Mouse (Mus musculus) CD4-positive helper T cell, adult 2 months (primary cell): ENCODE data around the gene Celf2.

Experiments
- DNase-seq: peaks from one replicate; pipeline ENCODE4 v3.0.0-alpha.2; 2012; ENCODE audit warnings: low read depth, missing footprints, low spot score

Gene Celf2

DNA sequence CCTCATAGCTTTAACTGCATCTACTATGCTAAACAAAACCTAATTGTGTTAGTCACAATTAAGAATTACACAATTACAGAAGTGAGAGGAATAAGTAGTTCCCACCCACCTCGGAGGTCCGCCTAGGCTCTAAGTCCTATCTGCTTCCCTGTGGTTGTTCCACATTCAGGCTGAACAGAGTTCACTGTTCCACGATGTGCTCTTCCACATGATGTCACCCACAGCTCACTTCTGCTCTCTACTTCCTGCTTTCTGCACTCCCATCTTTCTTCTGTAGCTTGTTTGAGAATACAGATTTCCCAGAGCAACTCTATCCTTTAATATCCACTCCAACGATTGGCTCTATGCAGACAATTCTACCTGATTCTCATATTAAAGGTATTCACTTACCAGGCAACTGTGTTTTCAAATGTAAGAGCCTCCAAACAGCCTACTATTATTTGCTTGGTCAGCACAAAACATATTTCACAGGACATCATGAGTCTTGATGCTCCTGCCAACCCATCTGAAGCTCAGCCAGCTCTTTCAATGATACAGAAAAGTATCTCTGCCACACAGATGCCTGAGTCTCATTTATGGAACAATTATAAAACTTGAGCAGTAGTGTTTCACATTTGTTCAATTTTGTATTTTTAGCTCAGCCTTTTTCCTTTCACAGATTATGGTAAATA lies 769.2 kb downstream of the Celf2 start:
- DNase-seq: no peak

DNA sequence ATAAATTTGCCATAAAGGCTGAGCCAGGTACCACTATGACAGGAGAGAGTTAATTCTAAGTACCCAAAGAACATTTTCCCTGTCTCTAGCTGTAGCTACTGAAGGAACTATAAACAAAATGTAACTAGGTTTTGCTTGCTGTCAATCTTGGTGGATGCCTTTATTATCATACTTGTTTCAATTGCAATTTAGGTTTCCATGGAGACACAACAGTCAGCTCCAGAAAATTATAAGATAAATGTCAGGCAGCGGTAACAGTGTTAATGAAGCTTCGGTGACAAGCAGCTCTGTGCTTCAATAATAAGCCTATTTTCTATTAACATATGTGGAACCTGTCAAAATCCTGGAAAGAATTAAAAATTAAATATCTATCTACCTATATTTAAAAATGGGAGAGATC lies 777.3 kb downstream of the Celf2 start:
- no peak for DNase-seq

DNA sequence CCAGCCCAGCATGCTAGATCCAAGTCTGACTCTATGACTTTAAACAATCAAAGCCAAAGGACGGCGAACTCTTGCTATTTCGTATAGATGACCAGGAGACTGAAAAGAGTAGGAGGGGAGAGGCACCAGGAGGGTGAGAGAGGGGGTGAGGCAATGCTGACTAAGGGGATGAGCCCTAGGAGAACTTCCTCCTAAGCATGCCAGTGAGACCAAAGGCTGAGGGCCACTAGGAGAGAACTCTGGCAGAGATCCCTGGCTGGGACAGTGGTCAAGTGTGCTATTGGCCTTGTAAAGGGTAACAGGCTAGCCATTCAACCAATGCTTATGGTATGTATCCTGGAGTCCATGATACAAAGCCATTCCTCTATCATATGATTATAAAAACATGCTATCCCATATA lies 778.5 kb downstream of the Celf2 start:
- DNase-seq: no peak

DNA sequence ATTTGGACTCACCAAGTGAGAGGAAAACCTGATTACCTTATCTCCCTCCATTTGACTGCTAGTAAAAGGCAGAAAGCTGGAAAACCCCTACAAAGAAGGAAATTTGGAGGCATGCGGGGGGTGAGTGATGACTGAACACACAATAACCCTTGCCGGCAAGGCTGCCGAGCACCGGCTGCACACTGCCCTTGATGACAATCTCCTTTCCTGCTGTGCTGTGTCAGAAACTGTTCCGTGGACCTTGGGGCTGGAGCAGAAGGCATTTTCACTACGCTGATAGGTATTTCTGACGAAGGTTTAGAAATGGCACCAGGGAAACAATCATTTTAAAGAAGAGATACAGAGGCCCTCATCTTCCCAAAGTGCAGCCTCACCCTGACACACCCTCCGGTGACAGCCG lies 779.4 kb downstream of the Celf2 start:
- DNase-seq: no peak

DNA sequence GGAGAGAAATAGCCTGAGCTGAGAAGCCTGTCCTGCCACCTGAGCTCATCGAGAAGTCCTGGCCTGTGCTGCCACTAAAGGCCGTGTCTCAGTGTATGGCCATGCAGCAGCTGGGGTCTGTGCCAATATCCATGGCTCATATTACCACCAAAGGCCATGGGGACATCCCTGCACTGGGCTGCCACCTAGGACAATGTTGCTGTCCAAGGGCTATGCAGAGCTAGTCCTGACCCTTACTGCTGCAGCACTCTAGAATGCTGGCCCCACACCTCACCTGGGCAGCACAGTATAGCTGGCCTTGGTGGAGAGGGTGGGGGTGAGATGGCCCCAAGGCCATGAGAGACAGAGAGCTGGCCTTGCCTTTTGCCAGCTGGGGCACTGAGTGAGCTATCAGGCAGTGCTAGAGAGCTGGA lies 780.5 kb downstream of the Celf2 start:
- DNase-seq: no peak

DNA sequence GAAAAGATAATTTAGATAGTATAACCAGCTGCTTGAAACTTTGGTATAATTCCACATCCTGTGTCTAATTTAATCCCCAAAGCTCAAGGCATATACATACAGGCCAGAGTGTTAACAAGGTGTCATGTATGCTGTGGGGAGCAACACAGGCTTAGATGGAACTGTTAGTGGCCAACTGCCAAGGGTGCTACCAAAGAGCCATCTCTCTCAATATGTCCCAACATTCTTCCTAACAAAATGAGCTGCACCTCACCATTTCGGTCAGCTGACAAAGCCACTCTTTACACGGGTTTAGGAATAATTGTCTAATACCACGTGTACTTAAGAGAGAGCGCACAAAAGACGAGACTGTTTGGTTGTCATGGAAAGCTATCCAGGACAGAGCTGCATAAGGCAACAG lies 782.0 kb downstream of the Celf2 start:
- no peak for DNase-seq

DNA sequence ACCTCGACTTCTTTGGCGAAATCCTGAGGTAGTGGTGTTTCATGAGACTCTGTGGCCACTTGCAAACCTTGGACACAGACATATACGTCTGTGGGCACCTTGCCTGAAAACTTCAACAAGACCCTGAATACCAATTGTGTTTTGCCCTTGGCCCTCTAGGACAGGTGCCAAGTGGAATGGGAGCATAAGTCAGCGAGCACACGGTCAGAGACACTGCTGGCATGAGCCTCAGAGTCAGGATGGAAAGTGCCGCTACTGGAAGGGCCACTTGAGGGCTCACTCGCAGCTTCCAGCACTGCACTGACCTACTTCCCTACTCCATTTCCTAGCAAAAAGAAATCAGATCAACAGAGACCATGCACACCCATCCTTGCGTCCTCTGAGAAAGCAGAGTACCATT lies 783.3 kb downstream of the Celf2 start:
- no peak for DNase-seq

DNA sequence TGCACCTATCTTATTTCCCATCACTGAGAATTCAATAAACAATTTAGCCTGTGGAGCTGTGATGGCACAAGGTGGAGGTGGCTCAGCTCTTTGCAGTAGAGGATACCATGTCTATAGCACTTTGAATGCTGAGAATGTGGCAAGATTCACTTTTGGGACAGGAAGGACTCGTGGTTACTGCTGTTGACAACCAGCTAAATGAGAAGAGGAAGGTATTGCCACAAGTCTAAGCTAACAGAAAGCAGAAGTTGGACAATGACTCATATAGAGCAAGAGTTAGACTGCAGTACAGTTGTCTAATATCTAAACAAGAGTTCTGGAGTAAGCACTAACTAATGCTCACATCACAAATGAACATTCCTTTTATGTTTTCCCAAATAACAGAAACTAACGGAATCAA lies 785.8 kb downstream of the Celf2 start:
- DNase-seq: peak; percentile 69

DNA sequence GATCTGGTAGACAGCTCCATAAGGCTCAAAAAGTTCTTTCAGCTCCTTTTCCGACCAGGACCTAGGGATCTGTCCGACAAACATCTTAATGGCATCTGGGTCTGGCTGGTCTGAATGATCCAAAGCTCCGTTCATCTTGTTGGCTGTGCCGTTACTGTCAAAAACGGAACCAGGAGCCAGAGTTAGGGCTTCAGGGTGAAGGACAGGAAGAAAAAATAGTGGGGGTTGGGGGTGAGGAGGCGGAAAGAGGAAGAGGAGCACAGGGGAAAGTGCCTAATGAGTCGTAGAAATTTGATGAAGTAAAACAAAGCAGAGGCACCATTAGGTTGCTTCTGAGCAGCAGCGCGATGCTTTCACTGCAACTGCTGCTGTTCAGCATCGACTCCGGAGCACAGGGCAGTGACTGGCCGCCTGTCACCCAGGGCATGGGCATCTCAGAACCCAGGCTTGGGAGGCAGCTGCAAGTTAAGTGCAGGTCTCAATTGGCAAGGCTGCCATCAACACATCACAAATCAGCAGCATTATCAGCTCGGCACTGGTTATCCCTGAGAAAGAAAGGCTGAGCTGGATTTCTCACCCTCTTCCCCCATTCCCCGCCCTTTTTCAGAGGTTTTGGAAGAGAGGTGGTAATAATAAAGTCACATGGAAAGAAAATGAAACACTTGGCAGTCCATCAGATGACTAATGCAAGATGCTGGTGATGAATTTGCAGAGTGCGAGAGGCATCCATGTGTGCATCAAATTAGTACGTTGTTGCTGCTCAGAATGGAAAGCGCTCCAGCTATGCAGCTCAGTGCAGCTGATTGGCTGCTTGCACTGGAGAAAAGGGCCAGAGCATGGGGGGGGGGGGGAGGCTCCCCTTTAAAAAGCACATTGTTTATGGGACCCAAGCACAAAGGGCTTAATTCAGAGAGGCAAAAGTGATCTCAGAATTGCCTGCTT lies 787.6 kb downstream of the Celf2 start:
- DNase-seq: no peak

DNA sequence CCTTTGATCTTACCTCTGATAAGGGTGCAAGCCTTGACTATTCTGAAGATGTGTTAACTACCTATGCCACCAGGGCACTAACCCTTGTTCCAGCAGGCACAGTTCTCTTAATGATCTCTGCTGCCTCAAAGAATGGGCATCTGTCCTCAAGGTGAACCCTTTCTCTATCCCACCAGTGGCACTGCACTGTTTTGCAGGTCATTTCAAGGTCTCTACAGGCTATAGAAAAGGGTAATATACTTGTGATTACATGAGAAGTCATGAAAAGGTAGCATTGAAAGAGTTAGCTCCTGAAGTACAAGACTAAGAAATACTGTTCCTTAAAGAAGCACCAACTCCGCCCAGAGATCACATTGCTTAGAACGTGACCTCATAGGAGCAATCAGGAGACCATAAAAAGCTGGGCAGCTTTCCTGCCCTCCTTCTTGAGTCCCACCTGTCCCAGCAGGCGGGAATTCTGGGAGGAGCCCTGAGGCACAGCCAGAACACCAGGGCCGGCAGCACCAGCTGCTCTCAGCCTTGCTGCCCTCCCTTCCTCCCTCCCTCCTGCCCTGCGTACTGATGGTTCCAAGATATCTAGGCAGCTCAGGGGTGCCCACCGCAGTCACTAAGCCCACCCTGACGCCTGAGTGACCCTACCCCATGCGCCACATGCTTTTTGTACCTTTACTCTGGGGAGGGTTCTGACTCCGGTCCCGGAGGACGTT lies 788.5 kb downstream of the Celf2 start:
- DNase-seq: peak; percentile 84

DNA sequence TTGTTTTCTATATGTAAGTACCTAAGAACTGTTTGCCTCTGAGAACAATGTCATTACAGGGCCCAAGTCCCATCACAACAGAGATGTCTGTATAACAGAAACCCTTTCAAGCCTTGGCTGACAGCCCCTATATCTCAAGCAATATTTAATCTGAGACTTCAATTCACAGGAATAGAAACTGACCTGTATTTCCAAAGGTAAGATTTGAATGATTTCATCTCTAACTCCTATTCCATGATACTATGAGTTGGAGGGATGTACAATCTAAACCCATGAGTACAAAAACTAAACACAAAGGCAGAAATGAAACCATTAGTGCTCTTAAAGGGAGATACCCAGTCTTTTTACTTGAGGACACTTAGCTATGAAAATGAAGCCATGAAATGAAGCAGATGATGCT lies 790.5 kb downstream of the Celf2 start:
- DNase-seq: no peak

DNA sequence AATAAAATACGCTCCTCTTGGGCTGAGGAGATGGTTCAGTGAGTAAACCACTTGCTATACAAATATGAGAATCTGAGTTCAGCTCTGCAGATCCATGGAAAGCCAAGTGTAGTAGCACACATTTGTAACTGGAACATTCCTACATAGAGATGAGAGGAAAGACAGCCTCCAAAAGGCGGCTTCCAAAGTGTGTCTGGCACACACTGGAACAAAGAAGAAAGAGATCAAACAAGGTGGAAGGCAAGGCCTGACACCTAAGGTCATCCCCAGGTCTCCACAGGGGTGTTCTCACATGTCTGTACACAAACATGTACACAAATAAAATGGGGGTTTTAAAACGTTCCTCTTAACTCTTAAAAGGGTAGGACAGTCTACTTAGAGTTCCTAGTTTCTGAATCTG lies 791.4 kb downstream of the Celf2 start:
- no peak for DNase-seq

DNA sequence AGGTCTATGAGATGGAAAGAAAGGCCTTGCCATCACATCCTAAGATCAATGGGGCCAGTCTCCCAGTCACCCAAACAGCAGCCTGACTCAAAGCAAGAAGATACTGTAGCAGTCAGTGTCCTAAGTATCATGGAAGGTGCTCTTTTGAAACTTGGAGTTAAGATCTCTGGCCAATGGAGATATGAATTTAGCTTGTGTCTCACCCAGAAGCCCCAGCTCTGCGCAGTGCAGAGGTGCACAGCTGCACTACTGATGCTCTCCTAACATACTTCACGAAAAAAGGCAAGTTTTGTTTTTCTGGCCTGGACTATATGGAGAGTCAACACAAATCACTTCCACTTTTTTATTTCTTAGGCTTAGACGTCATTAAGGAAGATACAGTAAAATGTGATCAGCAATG lies 793.8 kb downstream of the Celf2 start:
- no peak for DNase-seq

DNA sequence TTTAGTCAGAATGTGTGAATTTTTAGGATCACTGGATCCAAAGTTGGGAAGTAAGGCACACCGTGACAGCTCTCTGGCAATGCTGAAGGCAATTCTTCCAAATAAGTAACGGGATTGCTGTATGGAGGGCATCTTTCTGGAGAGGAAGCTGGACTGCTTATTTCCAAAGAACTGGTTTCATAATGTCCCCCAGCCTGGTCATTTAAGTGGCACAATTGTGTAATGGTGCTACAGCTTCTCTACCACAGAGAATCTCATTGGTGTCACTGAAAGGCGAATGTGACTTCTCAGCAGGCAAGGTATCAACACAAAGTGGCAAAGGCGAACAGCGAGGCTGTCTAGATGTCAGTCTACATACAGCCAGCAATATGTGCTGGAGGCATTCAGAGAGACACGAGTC lies 795.8 kb downstream of the Celf2 start:
- no peak for DNase-seq

DNA sequence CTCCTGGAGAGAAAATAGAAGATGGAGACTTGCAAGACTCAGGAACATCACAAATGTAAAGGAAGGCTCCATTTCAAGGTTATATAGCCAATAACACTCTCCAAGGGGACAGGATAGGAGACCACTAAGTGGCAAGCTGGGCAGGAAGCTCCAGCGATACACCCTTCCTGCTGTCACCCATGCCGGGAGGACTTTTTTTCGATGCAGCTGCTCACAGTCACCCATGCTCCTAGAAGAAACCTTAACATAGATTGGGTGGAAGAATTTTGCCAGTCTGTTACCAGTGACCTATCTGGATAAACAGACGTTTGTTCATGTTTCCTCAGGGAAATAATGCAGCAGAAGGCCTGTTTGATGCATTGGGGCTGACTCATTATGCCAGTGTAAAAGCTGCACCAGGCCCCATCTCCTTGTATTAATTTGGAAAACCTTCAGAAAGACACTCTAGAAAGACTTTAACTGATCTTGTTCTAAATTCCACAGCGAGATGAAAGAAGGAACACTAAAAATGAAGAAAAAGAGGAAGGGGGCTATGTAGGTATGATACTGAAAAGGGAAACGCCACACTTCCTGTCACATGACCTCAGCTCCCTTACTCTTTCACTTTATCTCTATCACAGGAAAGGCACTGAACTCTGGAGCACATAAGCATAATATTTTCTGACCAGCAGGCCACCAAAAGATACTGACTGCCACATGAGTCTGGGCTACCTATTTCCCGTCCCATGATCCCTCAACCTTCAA lies 798.5 kb downstream of the Celf2 start:
- peak; percentile 79 for DNase-seq

DNA sequence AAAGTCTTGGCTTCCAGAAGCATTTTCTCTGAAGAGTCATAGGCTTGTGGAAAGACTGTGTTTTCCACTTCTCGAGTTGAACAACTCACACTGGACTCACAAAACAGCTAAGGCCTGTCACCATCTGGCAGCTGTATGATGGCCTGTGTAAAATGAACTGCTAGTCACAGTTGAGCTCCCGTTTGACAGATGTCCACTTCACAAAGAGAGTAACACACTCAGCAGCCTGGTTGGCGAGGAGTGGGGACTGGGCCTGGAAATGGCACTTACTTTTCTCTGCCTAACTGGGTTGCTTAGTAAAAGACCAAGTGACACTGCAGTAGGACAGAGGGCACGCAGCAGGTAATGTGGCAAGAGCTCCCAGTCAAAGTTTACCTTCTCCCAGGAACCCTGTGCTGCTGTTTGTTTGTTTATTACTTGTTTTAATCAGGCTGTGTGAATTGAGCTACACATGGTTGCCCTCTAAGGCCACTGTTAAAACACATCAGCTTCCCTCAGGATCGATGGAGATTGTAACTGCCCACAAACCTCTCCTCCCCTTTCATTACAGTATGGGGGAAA lies 801.3 kb downstream of the Celf2 start:
- DNase-seq: no peak

DNA sequence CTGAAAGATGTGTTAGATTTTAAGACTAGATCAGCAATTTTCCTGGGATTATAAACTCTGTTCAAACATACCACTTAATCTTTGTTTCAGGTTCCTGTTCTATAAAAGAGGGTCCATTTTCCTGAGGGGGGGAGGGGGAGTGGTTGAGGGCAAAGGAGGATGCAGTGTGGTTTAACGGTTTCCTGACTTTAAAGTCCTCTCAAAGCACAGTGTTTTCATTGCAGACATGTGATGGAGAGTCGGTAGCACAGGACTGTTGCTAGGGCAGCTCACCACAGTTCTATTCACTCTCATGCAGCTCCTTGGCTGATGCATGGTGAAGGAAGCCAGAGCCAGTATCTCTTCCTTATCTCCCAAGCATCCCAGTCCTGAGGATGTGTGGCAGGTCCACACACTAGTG lies 802.1 kb downstream of the Celf2 start:
- DNase-seq: peak; percentile 88

DNA sequence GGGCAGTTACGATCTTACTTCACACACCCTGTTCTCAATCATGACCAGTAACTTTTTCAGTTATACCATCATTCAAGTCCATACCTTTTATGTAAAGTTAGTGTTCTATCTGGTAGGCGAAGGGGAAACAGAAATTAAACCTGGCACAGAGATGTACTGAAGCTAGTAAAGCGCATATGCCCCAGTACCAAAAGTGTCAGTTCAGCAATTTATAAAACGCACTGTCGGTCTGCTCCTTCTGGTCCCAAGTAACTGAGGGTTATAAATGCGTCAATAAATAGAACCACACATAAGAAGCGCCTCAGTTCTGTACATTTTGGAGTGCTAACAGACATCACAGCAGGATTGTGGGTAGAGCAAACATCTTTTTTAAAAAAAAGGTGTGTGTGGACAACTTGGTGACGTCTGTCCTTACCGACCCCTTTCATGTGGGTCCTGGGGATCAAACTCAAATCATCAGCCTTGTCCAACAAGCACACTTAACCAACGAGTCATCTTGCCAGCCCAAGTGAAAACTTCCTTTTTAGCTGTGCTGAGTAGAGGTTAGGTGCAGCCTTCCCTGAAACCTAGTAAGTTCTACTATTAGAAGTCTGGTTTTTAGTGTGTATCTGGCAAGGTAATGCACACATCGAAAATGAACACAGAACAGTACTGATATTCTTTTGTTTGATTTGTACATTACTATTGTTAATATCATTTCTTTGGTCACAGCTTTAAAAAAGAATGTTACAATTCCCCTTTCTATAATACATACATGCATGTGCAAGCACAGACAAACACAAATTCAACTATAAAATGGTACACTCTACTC lies 803.2 kb downstream of the Celf2 start:
- peak; percentile 83 for DNase-seq

DNA sequence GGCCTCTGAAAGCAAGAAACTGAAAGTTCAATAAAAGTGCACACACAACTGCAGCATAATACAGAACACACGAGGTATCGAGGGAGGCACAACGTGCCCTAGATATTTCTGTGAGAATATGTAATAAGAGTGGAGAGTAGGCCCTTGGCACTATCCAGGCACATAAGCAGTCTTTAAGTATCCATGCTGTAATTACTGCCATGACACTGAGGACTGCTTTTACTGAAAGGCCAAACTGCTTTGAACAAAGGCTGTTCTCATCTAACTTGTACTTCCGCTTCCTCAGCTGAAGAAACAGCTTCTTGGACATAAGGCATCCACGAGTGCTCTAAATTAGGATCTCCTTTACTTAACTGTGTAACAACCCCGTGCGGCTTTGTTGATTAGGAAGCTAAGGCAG lies 803.9 kb downstream of the Celf2 start:
- peak; percentile 56 for DNase-seq

DNA sequence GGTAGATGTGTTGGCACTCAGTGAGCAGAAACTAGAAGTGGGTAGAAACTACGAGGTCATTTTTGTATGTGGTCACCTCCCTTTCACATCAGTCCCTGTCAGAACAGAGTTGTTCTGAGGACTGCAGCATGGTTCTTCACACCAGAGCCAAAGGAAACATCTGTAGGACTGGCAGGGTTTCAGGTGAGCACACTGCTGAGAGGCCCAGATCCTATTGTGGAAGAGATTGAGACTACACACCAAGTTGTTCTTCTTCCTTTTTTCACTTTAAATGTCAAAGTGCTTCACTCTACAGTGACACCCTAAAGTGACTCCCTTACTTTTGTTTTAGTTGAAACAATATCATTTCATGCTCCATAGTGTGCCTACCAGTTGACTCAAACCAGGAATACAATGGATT lies 804.6 kb downstream of the Celf2 start:
- no peak for DNase-seq

DNA sequence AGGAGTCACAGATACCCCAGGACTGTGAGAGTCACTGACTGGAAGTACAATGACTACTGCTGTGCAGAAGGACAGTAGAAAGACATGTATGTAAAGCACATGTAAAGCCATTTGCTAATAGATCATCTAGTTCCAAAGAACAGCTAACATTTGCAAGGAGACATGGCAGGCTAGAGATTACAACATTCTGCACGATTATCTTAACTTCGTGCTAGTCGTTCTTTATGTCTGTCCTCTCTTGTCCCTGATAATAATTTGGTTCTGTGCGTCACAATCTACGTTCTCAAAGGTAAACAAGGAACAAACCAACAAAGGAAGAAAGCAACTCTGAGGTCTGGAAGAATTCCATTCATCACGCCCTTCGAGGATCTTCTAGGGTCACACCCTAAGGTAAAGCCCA lies 805.0 kb downstream of the Celf2 start:
- DNase-seq: no peak
